Mouse (Mus musculus) hindbrain, embryonic 12.5 days (tissue): Measurements from ENCODE around the gene Rnf157. TPM values are rescaled to one million over a fixed set of nuclear protein-coding genes. Genes with fewer than 3 reads are reported as not detected.

Experiments used
- ATAC-seq: fragments of 200-750 bp; cut with Nextera tagmentation; 2 replicates; pipeline ENCODE4 v1.8.0; 2017; ENCODE audit warnings: moderate TSS enrichment; ENCODE audit not compliant: low FRiP score
- H3K27ac ChIP-seq: fragments of 300-500 bp; sonication (generic); 2 replicates; pipeline ENCODE4 v1.5.1; 2016; ENCODE audit warnings: mild to moderate bottlenecking
- H3K27me3 ChIP-seq: fragments of 300-500 bp; sonication (generic); 2 replicates; pipeline ENCODE4 v1.6.1; 2016; ENCODE audit warnings: mild to moderate bottlenecking
- H3K36me3 ChIP-seq: fragments of 300-500 bp; sonication (generic); 2 replicates; pipeline ENCODE4 v1.6.1; 2016; ENCODE audit warnings: mild to moderate bottlenecking
- H3K4me1 ChIP-seq: fragments of 300-500 bp; sonication (generic); 2 replicates; pipeline ENCODE4 v1.6.1; 2016
- H3K4me2 ChIP-seq: fragments of 300-500 bp; sonication (generic); replicated peaks from 2 replicates; pipeline ENCODE4 v1.6.1; 2016; ENCODE audit warnings: mild to moderate bottlenecking
- H3K4me3 ChIP-seq: fragments of 300-500 bp; sonication (generic); 2 replicates; pipeline ENCODE4 v1.5.1; 2016; ENCODE audit warnings: mild to moderate bottlenecking
- H3K9ac ChIP-seq: fragments of 300-500 bp; sonication (generic); 2 replicates; pipeline ENCODE4 v1.6.1; 2016; ENCODE audit warnings: mild to moderate bottlenecking, moderate library complexity
- H3K9me3 ChIP-seq: fragments of 300-500 bp; sonication (generic); replicated peaks from 2 replicates; pipeline ENCODE4 v1.6.1; 2016; ENCODE audit warnings: mild to moderate bottlenecking
- WGBS: fragments of 180-500 bp; shearing (Covaris S2); methylation state at CpG from one replicate; pipeline ENCODE4 v1.1.7; 2016; 5-methylcytosine and 5-hydroxymethylcytosine counted together
- polyA plus RNA-seq: library from polyadenylated mRNA; unstranded; fragments of >200 nt; fragmentation: Nextera tagmentation; extraction: Ambion mirVana; gene quantifications from 2 replicates; pipeline ENCODE4 v1.2.1, GENCODE M21; 2016

Rnf157 gene
- polyA plus RNA-seq, 1 experiment from 2014 or later: 44.8 TPM

DNA sequence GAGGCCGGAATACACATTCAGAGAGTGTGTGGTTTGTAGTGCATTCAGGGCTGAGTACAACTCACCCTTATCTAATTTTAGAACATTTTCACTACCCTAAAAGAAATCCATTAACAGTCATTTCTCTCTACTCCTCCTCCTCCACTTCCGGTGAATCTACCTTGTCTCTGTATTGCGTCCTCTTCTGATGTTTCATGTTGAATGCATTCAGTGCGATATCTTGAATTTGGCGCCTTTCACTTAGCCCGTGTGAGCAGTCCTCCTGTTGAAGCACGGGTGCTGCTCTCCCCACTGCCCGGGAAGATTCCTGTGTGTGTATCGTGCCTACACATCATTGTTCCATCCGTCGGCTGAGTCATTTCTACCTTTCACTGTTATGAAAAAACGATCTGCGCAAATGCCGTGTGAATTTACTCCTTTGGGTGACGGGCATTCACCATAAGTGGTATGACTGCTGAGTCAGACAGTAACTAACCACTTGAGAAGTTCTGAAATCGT lies 6.6 kb downstream of the Rnf157 start:
- WGBS: 95% methylated on average over 16 of the region's 16 CpGs
- Histone ChIP-seq H3K36me3 (peaks cover 17% of the 10 kb centered on the region), H3K27ac (no peak overlapping the region), H3K4me3 (no peak overlapping the region), H3K9me3 (no peaks in the 10 kb centered on the region), H3K9ac (no peak overlapping the region), H3K27me3 (no peaks in the 10 kb centered on the region), H3K4me1 (peaks cover 7% of the 10 kb centered on the region), H3K4me2 (no peak overlapping the region)
- ATAC-seq: no peak

DNA sequence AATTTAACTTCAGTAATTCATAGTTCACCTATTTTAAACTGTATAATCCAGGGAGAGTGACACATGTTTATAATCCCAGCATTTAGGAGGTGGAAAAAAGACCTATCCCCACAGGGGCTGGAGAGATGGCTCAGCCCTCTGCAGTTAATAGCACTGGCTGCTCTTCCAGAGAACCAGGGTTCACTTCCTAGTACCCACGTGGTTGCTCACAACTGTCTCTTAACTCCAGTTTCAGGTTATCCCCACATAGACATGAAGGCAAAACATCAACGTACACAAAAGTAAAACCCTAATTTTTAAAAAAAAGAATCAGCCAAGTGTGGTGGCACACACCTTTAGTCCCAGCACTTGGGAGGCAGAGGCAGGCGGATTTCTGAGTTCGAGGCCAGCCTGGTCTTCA lies 7.2 kb downstream of the Rnf157 start:
- Histone ChIP-seq H3K4me1 (peaks cover 2% of the 10 kb centered on the region; the same call in 1 of the 2 replicates), H3K4me3 (no peak overlapping the region), H3K27me3 (no peaks in the 10 kb centered on the region), H3K27ac (no peak overlapping the region), H3K36me3 (peaks cover 17% of the 10 kb centered on the region), H3K9ac (no peak overlapping the region), H3K9me3 (no peaks in the 10 kb centered on the region), H3K4me2 (no peak overlapping the region)
- WGBS: 90% methylated on average over 4 of the region's 4 CpGs
- ATAC-seq: no peak

DNA sequence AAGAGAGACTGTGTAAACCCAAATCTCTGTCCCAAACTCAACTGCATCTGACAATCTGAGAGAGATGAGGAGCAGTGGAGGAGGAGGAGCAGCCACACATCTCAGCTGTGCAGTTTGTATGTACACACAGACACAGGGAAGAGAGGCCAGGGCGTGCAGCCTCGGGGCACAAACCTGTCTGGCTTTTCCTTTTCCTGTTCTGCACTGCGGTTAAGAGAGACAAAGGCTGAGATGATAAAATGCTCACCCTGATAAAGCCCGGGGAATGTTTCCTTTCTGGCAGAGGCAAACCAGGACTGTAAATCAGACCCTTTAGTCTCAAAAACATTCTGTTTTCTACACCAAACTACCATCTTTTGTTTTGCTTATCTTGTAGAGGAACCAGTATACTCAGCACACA lies 12.3 kb downstream of the Rnf157 start:
- Histone ChIP-seq H3K27me3 (no peaks in the 10 kb centered on the region), H3K4me1 (peaks cover 7% of the 10 kb centered on the region; the same call in 1 of the 2 replicates), H3K4me2 (no peak overlapping the region), H3K9ac (peak overlapping the region; percentile 23; the same call in 1 of the 2 replicates), H3K4me3 (no peak overlapping the region), H3K9me3 (no peaks in the 10 kb centered on the region), H3K36me3 (peaks cover 17% of the 10 kb centered on the region), H3K27ac (peak overlapping the region; percentile 66)
- WGBS: 66% methylated on average over 4 of the region's 4 CpGs
- ATAC-seq: no peak

DNA sequence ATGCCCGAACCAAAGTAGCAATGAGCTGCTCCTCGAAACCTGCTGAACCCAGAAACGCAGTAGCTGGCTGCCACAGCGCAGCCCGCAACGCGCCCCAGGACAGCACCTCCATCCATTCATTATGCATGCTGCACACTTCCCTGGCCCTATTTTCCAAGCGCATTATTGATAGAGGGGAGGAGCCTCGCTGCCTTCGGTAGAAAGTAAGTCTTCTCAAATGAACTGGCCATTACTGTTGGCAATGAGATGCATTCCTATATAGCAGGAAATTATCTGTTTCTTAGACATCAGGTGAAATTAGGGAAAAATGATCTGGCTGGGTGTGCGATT lies 14.5 kb downstream of the Rnf157 start:
- WGBS: 76% methylated on average over 11 of the region's 11 CpGs
- Histone ChIP-seq H3K9me3 (no peaks in the 10 kb centered on the region), H3K4me1 (peaks cover 7% of the 10 kb centered on the region; the same call in 1 of the 2 replicates), H3K4me3 (no peak overlapping the region), H3K27me3 (no peaks in the 10 kb centered on the region), H3K36me3 (peaks cover 12% of the 10 kb centered on the region; the same call in 1 of the 2 replicates), H3K4me2 (no peak overlapping the region), H3K9ac (no peak overlapping the region), H3K27ac (no peak overlapping the region)
- no peak for ATAC-seq

DNA sequence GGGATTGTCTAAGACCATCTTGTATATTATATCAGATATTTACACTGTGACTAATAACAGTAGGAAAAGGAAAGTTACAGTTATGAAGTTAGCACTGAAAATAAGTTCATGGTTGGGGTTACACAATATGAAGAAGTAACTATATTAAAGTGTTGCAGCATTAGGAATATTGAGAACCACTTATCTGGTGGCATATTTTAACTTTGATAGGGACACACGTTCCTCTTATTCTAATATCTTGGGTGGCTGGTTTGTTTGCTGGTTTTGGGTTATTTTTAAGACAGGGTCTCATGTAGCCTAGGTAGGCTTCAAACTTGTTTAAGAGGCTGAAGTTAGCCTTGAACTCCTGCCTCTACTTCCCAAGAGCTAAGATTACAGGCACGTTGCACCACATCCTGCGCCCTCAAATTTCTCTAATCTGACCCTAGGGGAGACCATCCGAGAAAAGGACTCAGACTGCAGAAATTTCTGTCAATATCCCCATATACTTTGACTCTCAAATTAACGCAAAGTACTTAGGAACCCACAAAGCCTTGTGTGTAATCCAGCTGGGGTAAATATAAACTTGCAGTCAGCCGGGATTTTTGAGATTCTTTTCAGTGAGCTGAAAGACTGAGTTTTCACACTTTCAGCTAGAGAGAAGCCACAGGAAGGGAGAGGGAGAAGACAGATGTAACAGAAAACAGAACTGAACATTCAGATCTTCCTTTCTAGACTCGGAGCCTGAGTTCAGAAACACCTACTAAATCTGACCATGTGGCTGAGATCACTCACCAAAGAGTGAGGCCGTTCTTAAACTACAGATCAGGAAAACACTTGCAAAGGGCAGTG lies 15.1 kb downstream of the Rnf157 start:
- Histone ChIP-seq H3K4me3 (no peak overlapping the region), H3K9ac (no peak overlapping the region), H3K27me3 (no peaks in the 10 kb centered on the region), H3K27ac (no peak overlapping the region), H3K4me2 (no peak overlapping the region), H3K9me3 (no peaks in the 10 kb centered on the region), H3K4me1 (peaks cover 7% of the 10 kb centered on the region; the same call in 1 of the 2 replicates), H3K36me3 (peaks cover 8% of the 10 kb centered on the region; the same call in 1 of the 2 replicates)
- ATAC-seq: no peak
- 81% methylated on average over 8 of the region's 8 CpGs for WGBS

DNA sequence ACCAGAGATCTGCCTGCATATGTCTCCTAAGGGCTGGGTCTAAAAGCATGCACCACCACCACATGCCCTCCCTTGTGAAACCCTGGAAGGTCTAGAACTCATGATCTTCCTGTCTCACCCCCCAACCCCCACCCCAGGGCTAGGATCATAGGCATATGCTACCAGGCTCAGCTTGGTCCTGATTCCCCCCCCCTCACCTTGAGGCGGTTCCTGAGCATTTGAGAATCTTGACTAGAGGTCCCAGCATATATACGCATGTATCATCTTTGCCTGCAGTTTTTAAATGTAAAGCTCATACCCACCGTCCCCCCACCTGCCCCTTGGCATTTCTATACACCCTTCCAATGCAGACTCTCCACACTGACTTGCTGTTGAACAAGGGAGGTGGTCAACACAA lies 15.9 kb downstream of the Rnf157 start:
- Histone ChIP-seq H3K4me3 (no peak overlapping the region), H3K4me1 (peaks cover 7% of the 10 kb centered on the region; the same call in 1 of the 2 replicates), H3K36me3 (peaks cover 8% of the 10 kb centered on the region; the same call in 1 of the 2 replicates), H3K9me3 (no peaks in the 10 kb centered on the region), H3K27me3 (no peaks in the 10 kb centered on the region), H3K27ac (no peak overlapping the region), H3K9ac (no peak overlapping the region), H3K4me2 (no peak overlapping the region)
- 100% methylated on average over 3 of the region's 3 CpGs for WGBS
- no peak for ATAC-seq

DNA sequence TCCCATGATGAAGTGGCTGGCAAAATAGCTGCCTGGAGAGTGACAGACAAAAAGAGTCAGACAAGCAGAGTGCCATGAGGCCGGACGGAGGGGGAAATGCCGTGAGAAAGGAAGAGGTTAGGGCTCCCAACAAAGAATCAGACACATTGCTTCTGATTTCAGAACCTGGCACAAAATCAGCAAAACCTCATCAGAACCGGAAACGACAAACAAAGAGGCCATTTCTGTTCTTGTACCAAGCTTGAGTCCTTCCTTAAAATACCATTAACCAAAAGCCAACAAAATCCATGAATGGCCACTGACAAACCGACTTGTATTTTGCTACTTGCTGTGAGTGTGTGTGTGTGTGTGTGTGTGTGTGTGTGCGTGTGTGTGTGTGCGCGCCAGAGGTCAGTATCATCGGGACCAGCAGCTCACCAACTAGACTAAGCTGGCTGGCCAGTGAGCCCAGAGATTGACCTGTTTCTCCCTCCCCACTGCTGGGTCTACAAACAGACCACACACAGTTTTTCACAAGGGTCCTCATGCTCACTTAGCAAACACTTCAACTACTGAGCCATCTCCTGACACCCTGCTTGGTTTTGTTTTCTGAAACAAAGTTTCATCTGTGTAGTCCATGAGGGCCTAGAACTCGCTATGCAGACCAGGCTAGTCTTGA lies 16.4 kb downstream of the Rnf157 start:
- no peaks in the 10 kb centered on the region for H3K27me3 ChIP-seq
- no peak overlapping the region for H3K4me2 ChIP-seq
- no peak overlapping the region for H3K9ac ChIP-seq
- no peak overlapping the region for H3K27ac ChIP-seq
- 90% methylated on average over 11 of the region's 11 CpGs for WGBS
- peaks cover 8% of the 10 kb centered on the region; the same call in 1 of the 2 replicates for H3K36me3 ChIP-seq
- no peak for ATAC-seq
- no peaks in the 10 kb centered on the region for H3K9me3 ChIP-seq
- H3K4me3 ChIP-seq: no peak overlapping the region
- H3K4me1 ChIP-seq: peaks cover 7% of the 10 kb centered on the region; the same call in 1 of the 2 replicates

DNA sequence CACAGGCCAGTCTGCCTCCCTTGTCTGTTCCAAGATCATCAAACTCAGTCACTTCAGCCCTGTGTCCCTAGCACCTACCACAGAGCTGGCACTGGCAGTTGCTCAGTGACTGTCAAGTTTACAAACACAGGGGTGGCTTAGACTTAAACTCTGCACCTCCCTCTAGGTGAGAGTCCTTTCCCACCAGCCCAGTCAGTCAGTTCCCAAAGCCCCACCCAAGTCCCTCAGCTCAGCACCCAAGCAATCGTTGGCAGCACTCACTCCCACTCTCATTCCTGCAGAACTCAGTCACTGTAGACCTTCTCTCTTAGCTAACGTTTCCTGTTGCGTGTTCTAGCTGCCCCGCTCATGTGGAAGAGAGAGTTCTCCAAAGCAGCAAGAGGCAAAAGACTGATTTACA lies 18.1 kb downstream of the Rnf157 start:
- WGBS: 91% methylated on average over 4 of the region's 4 CpGs
- Histone ChIP-seq H3K4me3 (no peak overlapping the region), H3K9me3 (no peaks in the 10 kb centered on the region), H3K9ac (no peak overlapping the region), H3K27ac (no peak overlapping the region), H3K27me3 (no peaks in the 10 kb centered on the region), H3K4me1 (peaks cover 7% of the 10 kb centered on the region; the same call in 1 of the 2 replicates), H3K36me3 (peaks cover 8% of the 10 kb centered on the region; the same call in 1 of the 2 replicates), H3K4me2 (no peak overlapping the region)
- ATAC-seq: no peak

DNA sequence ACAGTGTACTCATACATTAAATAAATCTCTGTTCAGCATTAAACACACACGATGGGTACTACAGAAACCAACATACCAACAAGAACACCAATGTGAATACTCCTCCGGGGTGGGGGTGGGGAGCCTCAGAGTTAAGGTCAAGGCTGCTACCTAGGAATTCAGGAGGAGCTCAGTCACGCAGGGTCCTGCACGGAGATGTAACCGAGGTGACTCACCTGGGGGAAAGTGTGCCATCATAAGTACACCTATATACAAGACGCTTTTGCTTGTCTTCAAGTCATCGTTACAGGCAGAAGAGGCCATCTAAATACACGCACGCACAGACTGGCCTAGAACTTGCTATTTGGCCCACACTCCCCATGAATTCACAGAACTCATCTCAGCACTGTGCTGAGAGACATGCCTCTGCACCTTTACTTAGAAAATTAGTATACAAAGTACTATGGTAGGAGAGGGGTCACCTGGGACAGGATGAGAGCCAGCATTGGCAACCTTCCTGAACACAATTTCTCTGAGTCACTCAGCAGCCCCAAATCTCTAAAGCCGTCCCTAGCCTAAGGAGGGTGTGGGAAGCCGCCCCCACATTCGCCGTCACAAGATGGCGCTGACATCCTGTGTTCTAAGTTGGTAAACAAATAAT lies 23.9 kb downstream of the Rnf157 start:
- H3K4me3 ChIP-seq: no peak overlapping the region
- H3K4me2 ChIP-seq: no peak overlapping the region; the same call in 1 of the 2 replicates
- H3K9me3 ChIP-seq: no peaks in the 10 kb centered on the region
- 0 out of 2 replicates have a peak, but pooled peaks cover 6% of the 10 kb centered on the region for H3K36me3 ChIP-seq
- H3K9ac ChIP-seq: no peak overlapping the region
- 66% methylated on average over 14 of the region's 14 CpGs for WGBS
- peak overlapping the region; percentile 26; the same call in 1 of the 2 replicates for H3K27ac ChIP-seq
- H3K4me1 ChIP-seq: peaks cover 26% of the 10 kb centered on the region
- 0 out of 2 replicates have a peak, but pooled peaks have one; percentile 38 for ATAC-seq
- H3K27me3 ChIP-seq: no peaks in the 10 kb centered on the region

DNA sequence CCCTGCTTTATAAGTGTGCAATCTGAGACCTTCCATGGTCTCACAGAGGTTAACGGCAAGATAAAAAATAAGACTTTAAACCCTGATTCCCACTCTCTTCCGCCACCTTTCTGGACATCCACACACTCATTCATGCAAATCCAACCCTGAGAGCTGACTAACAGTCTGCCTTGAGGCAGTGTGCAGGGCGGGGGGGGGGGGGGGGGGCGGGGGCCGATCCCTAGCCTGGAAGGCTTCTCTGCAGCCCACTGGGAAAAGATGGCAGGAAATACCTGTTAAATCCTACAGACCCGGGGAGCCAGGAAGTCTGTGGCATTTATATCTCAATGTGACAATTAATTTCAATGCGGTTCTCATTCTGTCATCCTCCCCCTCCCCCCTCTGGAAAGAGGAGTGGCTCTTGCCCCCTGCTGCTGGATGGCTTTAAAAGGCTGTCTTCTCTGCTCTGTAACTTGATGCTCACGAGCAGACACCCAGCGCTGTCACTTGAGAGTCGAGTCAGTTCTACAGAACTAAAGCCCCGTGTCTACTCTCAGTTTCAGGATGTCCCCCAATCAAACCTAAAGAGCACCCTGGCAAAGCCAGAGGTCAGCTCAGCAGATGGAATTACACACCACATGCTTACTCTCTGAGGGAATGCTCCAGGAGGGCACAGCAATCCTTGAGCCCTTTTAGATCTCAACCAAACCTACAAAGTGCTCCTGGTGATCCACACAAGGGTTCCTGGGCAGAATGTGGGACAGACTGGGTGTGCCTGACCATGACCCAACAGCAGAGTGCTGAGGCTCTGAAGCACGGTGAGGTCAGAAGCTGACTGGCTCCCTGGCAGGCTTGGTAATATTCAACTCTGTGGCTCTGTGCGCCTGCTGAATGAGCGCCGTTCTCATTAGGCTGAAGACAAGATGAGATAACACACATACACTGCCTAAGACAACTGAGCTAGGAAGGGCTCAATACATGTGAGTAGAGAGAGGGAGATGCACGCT lies 25.5 kb downstream of the Rnf157 start:
- 0 out of 2 replicates have a peak, but pooled peaks cover 8% of the 10 kb centered on the region for H3K36me3 ChIP-seq
- no peaks in the 10 kb centered on the region for H3K9me3 ChIP-seq
- H3K27me3 ChIP-seq: no peaks in the 10 kb centered on the region
- WGBS: 17% methylated on average over 14 of the region's 16 CpGs
- H3K4me1 ChIP-seq: peaks cover 27% of the 10 kb centered on the region
- peak overlapping the region; percentile 62 for H3K27ac ChIP-seq
- H3K4me2 ChIP-seq: peak overlapping the region; percentile 35
- H3K9ac ChIP-seq: peak overlapping the region; percentile 41; the same call in 1 of the 2 replicates
- H3K4me3 ChIP-seq: no peak overlapping the region
- peak; percentile 32; the same call in 1 of the 2 replicates for ATAC-seq

DNA sequence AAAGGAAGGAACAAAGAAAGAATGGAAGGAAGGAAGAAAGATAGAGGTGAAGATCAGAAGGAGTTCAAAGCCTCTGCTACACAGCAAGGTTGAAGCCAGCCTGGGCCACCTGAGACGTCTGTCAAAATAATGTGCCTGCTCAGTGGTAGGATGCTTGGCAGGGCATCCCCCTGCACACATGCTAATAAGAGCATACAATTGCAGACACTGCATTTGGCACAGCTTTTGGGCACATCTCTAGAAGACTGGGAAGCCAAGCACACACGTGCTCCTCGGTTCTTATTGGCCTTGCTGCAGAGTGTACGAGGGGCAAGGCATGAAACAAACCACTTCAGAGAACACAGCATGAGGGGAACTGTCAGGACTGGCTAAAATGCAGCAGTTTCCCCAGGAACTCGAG lies 26.8 kb downstream of the Rnf157 start:
- no peak for ATAC-seq
- Histone ChIP-seq H3K9ac (no peak overlapping the region), H3K36me3 (0 out of 2 replicates have a peak, but pooled peaks cover 14% of the 10 kb centered on the region), H3K4me1 (peaks cover 27% of the 10 kb centered on the region), H3K4me2 (no peak overlapping the region), H3K4me3 (no peak overlapping the region), H3K27ac (no peak overlapping the region), H3K9me3 (no peaks in the 10 kb centered on the region), H3K27me3 (no peaks in the 10 kb centered on the region)
- 46% methylated on average over 5 of the region's 5 CpGs for WGBS
